Mouse (Mus musculus) G1E (cell line): ENCODE data around the gene Ybx2. TPM values are rescaled to one million over a fixed set of nuclear protein-coding genes. Genes with fewer than 3 reads are reported as not detected.

Experiments used
- ATAC-seq: 2 replicates; pipeline ENCODE4 v1.8.0; 2016; ENCODE audit warnings: mild to moderate bottlenecking; ENCODE audit not compliant: insufficient number of reproducible peaks, poor library complexity, low FRiP score, severe bottlenecking; ENCODE audit errors: extremely low read depth
- DNase-seq: peaks from one replicate; pipeline ENCODE4 v3.0.0; 2012; ENCODE audit warnings: low spot score
- H3K27me3 ChIP-seq: 2 replicates; pipeline ENCODE4 v1.6.1; 2012; ENCODE audit warnings: mild to moderate bottlenecking, low read length, inconsistent platforms; ENCODE audit not compliant: insufficient read depth
- H3K36me3 ChIP-seq: replicated peaks from 2 replicates; pipeline ENCODE3; 2012; ENCODE audit warnings: mild to moderate bottlenecking, inconsistent platforms
- H3K4me1 ChIP-seq: 2 replicates; pipeline ENCODE4 v1.6.1; 2012; ENCODE audit warnings: low read depth, low read length, inconsistent platforms, mixed read lengths; ENCODE audit not compliant: insufficient read depth
- H3K4me3 ChIP-seq: 2 replicates; pipeline ENCODE4 v1.5.1; 2012; ENCODE audit warnings: low read depth, mild to moderate bottlenecking, inconsistent platforms, low read length, moderate library complexity, mixed read lengths
- H3K9me3 ChIP-seq: replicated peaks from 2 replicates; pipeline ENCODE4 v1.6.1; 2012; ENCODE audit warnings: inconsistent platforms
- CTCF ChIP-seq: IDR thresholded peaks from 2 replicates; pipeline ENCODE4 v1.5.1; 2012; ENCODE audit warnings: low read depth, low read length, inconsistent platforms, mixed read lengths
- GATA1 ChIP-seq: IDR thresholded peaks from 2 replicates; pipeline ENCODE4 v1.6.1; 2012; ENCODE audit warnings: borderline replicate concordance, low read length, inconsistent platforms, mixed read lengths
- GATA2 ChIP-seq: IDR thresholded peaks from 2 replicates; pipeline ENCODE4 v1.6.1; 2012; ENCODE audit warnings: low read depth, low read length, inconsistent platforms, borderline replicate concordance
- POLR2AphosphoS5 ChIP-seq: IDR thresholded peaks from 2 replicates; pipeline ENCODE4 v1.6.1; 2012; ENCODE audit warnings: low read depth, low read length, inconsistent platforms; ENCODE audit not compliant: insufficient replicate concordance
- TAL1 ChIP-seq: conservative IDR thresholded peaks from 2 replicates; pipeline ENCODE4 v1.6.1; 2012; ENCODE audit warnings: low read depth, low read length, inconsistent platforms, mixed read lengths
- polyA plus RNA-seq: library from polyadenylated mRNA; stranded (reverse); fragments of >175 nt; gene quantifications from 2 replicates; pipeline ENCODE4 v1.2.3, GENCODE M21; 2012
- total RNA-seq, 2 experiments: library from RNA; stranded (forward) in 1 of 2; stranded (reverse) in 1 of 2; fragments of 200-1000 nt in 1 of 2; fragments of >200 nt in 1 of 2; fragmentation: Nextera tagmentation in 1 of 2; gene quantifications; 2 replicates each; pipeline ENCODE4 v1.2.3; 2014 to 2017

Gene Ybx2
- 1.4 and 1.6 TPM in 2 replicates for total RNA-seq (2014; fragmentation: Nextera tagmentation)
- 0.23 TPM in 1 of 2 replicates, not detected in the other for total RNA-seq (2017)
- polyA plus RNA-seq = 0.04 TPM in 1 of 2 replicates, not detected in the other

- TF ChIP-seq GATA1 (no peak), POLR2AphosphoS5 (no peak), CTCF (no peak), TAL1 (no peak), GATA2 (no peak)
- peaks cover 60% of the 10 kb centered on the region for H3K27me3 ChIP-seq
- no peak for ATAC-seq
- H3K36me3 ChIP-seq = no peaks in the 10 kb centered on the region
- no peak for DNase-seq
- H3K4me1 ChIP-seq = peaks cover 38% of the 10 kb centered on the region
- H3K4me3 ChIP-seq = peak within 1 kb of the TSS; percentile 27; the same call in 1 of the 2 replicates
- peaks cover 12% of the 10 kb centered on the region for H3K9me3 ChIP-seq
Observed at GRCm38 (mm10) chr11:69935137-69935879, at the start of gene Ybx2. TSS of gene Ybx2 (plus strand) at chr11:69935796.

- no peak; the same call in 1 of the 2 replicates for ATAC-seq
- peaks cover 98% of the 10 kb centered on the region for H3K36me3 ChIP-seq
- peaks cover 60% of the 10 kb centered on the region for H3K4me1 ChIP-seq
- peak overlapping the region; percentile 7; the same call in 1 of the 2 replicates for H3K4me3 ChIP-seq
- TF ChIP-seq TAL1 (peak; percentile 52), CTCF (no peak)
- DNase-seq = no peak
- no peaks in the 10 kb centered on the region for H3K9me3 ChIP-seq
- no peaks in the 10 kb centered on the region for H3K27me3 ChIP-seq
Observed at GRCm38 (mm10) chr11:69886907-69887635, 48.5 kb upstream of the Ybx2 start.

GRCm38 (mm10) chr11:69891482-69891881 lies 44.1 kb upstream of the Ybx2 start:
- no peaks in the 10 kb centered on the region for H3K9me3 ChIP-seq
- no peak for ATAC-seq
- no peak overlapping the region for H3K4me3 ChIP-seq
- H3K36me3 ChIP-seq = peaks cover 67% of the 10 kb centered on the region
- H3K27me3 ChIP-seq = no peaks in the 10 kb centered on the region
- TF ChIP-seq TAL1 = no peak
- no peak for TF ChIP-seq GATA2
- TF ChIP-seq POLR2AphosphoS5 = no peak
- TF ChIP-seq GATA1 = no peak
- TF ChIP-seq CTCF = no peak
- DNase-seq = no peak
- H3K4me1 ChIP-seq = peaks cover 57% of the 10 kb centered on the region

- no peaks in the 10 kb centered on the region for H3K9me3 ChIP-seq
- TF ChIP-seq TAL1 = no peak
- no peak for TF ChIP-seq POLR2AphosphoS5
- no peaks in the 10 kb centered on the region for H3K27me3 ChIP-seq
- peaks cover 42% of the 10 kb centered on the region for H3K36me3 ChIP-seq
- peaks cover 50% of the 10 kb centered on the region for H3K4me1 ChIP-seq
- H3K4me3 ChIP-seq = peak overlapping the region; percentile 70
- DNase-seq = peak; percentile 60
- ATAC-seq = peak; percentile 60
Observed at GRCm38 (mm10) chr11:69894671-69895070, 40.9 kb upstream of the Ybx2 start.

- Histone ChIP-seq H3K27me3 (no peaks in the 10 kb centered on the region), H3K4me1 (peaks cover 56% of the 10 kb centered on the region), H3K4me3 (peak within 1 kb of the TSS; percentile 70), H3K36me3 (peaks cover 35% of the 10 kb centered on the region), H3K9me3 (no peaks in the 10 kb centered on the region)
- ATAC-seq = peak; percentile 63
- TF ChIP-seq GATA1 (no peak), GATA2 (no peak), POLR2AphosphoS5 (no peak), CTCF (no peak), TAL1 (no peak)
- peak; percentile 85 for DNase-seq
Observed at GRCm38 (mm10) chr11:69895291-69895690, 40.3 kb upstream of the Ybx2 start, which contains the start of gene Acap1. TSS of gene Acap1 (minus strand) at chr11:69895539.

- Histone ChIP-seq H3K9me3 (no peaks in the 10 kb centered on the region), H3K27me3 (no peaks in the 10 kb centered on the region), H3K36me3 (peaks cover 26% of the 10 kb centered on the region), H3K4me1 (peaks cover 62% of the 10 kb centered on the region), H3K4me3 (no peak overlapping the region)
- TF ChIP-seq GATA1 (no peak), CTCF (no peak), GATA2 (no peak), TAL1 (no peak), POLR2AphosphoS5 (no peak)
- DNase-seq (no peak), ATAC-seq (no peak)
Observed at GRCm38 (mm10) chr11:69899870-69900269, 35.7 kb upstream of the Ybx2 start.
